Mouse (Mus musculus) embryonic facial prominence, embryonic 15.5 days (tissue): ENCODE results near the gene Rsg1. TPM values are rescaled to one million over a fixed set of nuclear protein-coding genes. Genes with fewer than 3 reads are reported as not detected.

Source experiments
- ATAC-seq: fragments of 200-750 bp; cut with Nextera tagmentation; 2 replicates; pipeline ENCODE4 v1.8.0; 2017; ENCODE audit warnings: low read depth, moderate TSS enrichment; ENCODE audit not compliant: insufficient number of reproducible peaks, low FRiP score, low TSS enrichment
- H3K27ac ChIP-seq: fragments of 300-500 bp; sonication (generic); replicated peaks from 2 replicates; pipeline ENCODE4 v1.5.1; 2015; ENCODE audit warnings: mild to moderate bottlenecking, inconsistent platforms
- H3K27me3 ChIP-seq: fragments of 300-500 bp; sonication (generic); 2 replicates; pipeline ENCODE4 v1.6.1; 2015; ENCODE audit warnings: inconsistent platforms
- H3K36me3 ChIP-seq: fragments of 300-500 bp; sonication (generic); 2 replicates; pipeline ENCODE4 v1.6.1; 2015; ENCODE audit warnings: mild to moderate bottlenecking, inconsistent platforms
- H3K4me1 ChIP-seq: fragments of 300-500 bp; sonication (generic); 2 replicates; pipeline ENCODE4 v1.6.1; 2015; ENCODE audit warnings: inconsistent platforms
- H3K4me2 ChIP-seq: fragments of 300-500 bp; sonication (generic); replicated peaks from 2 replicates; pipeline ENCODE4 v1.6.1; 2015; ENCODE audit warnings: mild to moderate bottlenecking, inconsistent platforms
- H3K4me3 ChIP-seq: fragments of 300-500 bp; sonication (generic); replicated peaks from 2 replicates; pipeline ENCODE4 v1.5.1; 2015; ENCODE audit warnings: mild to moderate bottlenecking, inconsistent platforms
- H3K9ac ChIP-seq: fragments of 300-500 bp; sonication (generic); 2 replicates; pipeline ENCODE4 v1.6.1; 2015; ENCODE audit warnings: inconsistent platforms
- H3K9me3 ChIP-seq: fragments of 300-500 bp; sonication (generic); replicated peaks from 2 replicates; pipeline ENCODE4 v1.6.1; 2016; ENCODE audit warnings: inconsistent platforms
- WGBS: fragments of 180-500 bp; shearing (Covaris S2); methylation state at CpG from one replicate; pipeline ENCODE4 v1.1.7; 2015; 5-methylcytosine and 5-hydroxymethylcytosine counted together
- polyA plus RNA-seq: library from polyadenylated mRNA; unstranded; fragments of >200 nt; fragmentation: Nextera tagmentation; extraction: Ambion mirVana; gene quantifications from 2 replicates; pipeline ENCODE4 v1.2.1, GENCODE M21; 2015

Rsg1 gene
- polyA plus RNA-seq, 1 experiment from 2014 or later, result 8.1 TPM

- 89% methylated on average over 3 of the region's 3 CpGs for WGBS
- H3K27me3 ChIP-seq, result no peaks in the 10 kb centered on the region
- no peak for ATAC-seq
- H3K36me3 ChIP-seq, result no peaks in the 10 kb centered on the region
- H3K9me3 ChIP-seq, result no peaks in the 10 kb centered on the region
- H3K4me3 ChIP-seq, result no peak overlapping the region
- H3K9ac ChIP-seq, result no peak overlapping the region
- no peaks in the 10 kb centered on the region for H3K4me1 ChIP-seq
- no peak overlapping the region for H3K4me2 ChIP-seq
- no peak overlapping the region for H3K27ac ChIP-seq
Measured at GRCm38 (mm10) chr4:141265979-141266637, 52.4 kb downstream of the Rsg1 start.

GRCm38 (mm10) chr4:141267250-141267649 is 53.5 kb downstream of the Rsg1 start:
- ATAC-seq, result no peak
- H3K27ac ChIP-seq, result no peak overlapping the region
- no peak overlapping the region for H3K4me2 ChIP-seq

GRCm38 (mm10) chr4:141267837-141268236 is 54.1 kb downstream of the Rsg1 start:
- H3K4me3 ChIP-seq, result no peak overlapping the region
- no peaks in the 10 kb centered on the region for H3K36me3 ChIP-seq
- no peak overlapping the region for H3K4me2 ChIP-seq
- no peak overlapping the region for H3K27ac ChIP-seq
- ATAC-seq, result no peak
- H3K9ac ChIP-seq, result no peak overlapping the region
- H3K9me3 ChIP-seq, result no peaks in the 10 kb centered on the region
- 38% methylated on average over 9 of the region's 9 CpGs for WGBS
- peaks cover under 1% of the 10 kb centered on the region; the same call in 1 of the 2 replicates for H3K4me1 ChIP-seq
- H3K27me3 ChIP-seq, result no peaks in the 10 kb centered on the region

More at GRCm38 (mm10) chr4:141267250-141267649, 53.5 kb downstream of the Rsg1 start:
- Histone ChIP-seq H3K9me3 (no peaks in the 10 kb centered on the region), H3K4me1 (no peaks in the 10 kb centered on the region), H3K27me3 (no peaks in the 10 kb centered on the region), H3K4me3 (no peak overlapping the region), H3K9ac (no peak overlapping the region), H3K36me3 (no peaks in the 10 kb centered on the region)
- WGBS, result 86% methylated on average over 3 of the region's 3 CpGs

GRCm38 (mm10) chr4:141268350-141268749 is 54.6 kb downstream of the Rsg1 start:
- ATAC-seq, result no peak
- no peaks in the 10 kb centered on the region for H3K9me3 ChIP-seq
- no peak overlapping the region for H3K27ac ChIP-seq
- WGBS, result 78% methylated on average over 4 of the region's 4 CpGs
- H3K27me3 ChIP-seq, result no peaks in the 10 kb centered on the region
- no peak overlapping the region for H3K4me3 ChIP-seq
- no peaks in the 10 kb centered on the region for H3K36me3 ChIP-seq
- no peak overlapping the region for H3K9ac ChIP-seq
- peaks cover 5% of the 10 kb centered on the region for H3K4me1 ChIP-seq
- no peak overlapping the region for H3K4me2 ChIP-seq

GRCm38 (mm10) chr4:141269080-141269479 is 55.3 kb downstream of the Rsg1 start:
- Histone ChIP-seq H3K4me3 (no peak overlapping the region), H3K9me3 (no peaks in the 10 kb centered on the region), H3K9ac (no peak overlapping the region), H3K36me3 (no peaks in the 10 kb centered on the region), H3K4me1 (peaks cover 8% of the 10 kb centered on the region), H3K4me2 (no peak overlapping the region), H3K27me3 (no peaks in the 10 kb centered on the region), H3K27ac (no peak overlapping the region)
- no peak for ATAC-seq
- 77% methylated on average over 6 of the region's 6 CpGs for WGBS

GRCm38 (mm10) chr4:141270201-141270940 is 56.6 kb downstream of the Rsg1 start:
- Histone ChIP-seq H3K27me3 (no peaks in the 10 kb centered on the region), H3K9me3 (no peaks in the 10 kb centered on the region), H3K4me2 (no peak overlapping the region), H3K4me1 (peaks cover 20% of the 10 kb centered on the region), H3K4me3 (no peak overlapping the region), H3K9ac (no peak overlapping the region), H3K27ac (no peak overlapping the region), H3K36me3 (no peaks in the 10 kb centered on the region)
- 61% methylated on average over 15 of the region's 15 CpGs for WGBS
- ATAC-seq, result no peak

- H3K4me3 ChIP-seq, result no peak overlapping the region
- no peaks in the 10 kb centered on the region for H3K27me3 ChIP-seq
- WGBS, result 67% methylated on average over 7 of the region's 7 CpGs
- H3K4me1 ChIP-seq, result peaks cover 20% of the 10 kb centered on the region
- H3K9me3 ChIP-seq, result no peaks in the 10 kb centered on the region
- no peak overlapping the region for H3K27ac ChIP-seq
- no peak for ATAC-seq
- no peaks in the 10 kb centered on the region for H3K36me3 ChIP-seq
- H3K9ac ChIP-seq, result no peak overlapping the region
- H3K4me2 ChIP-seq, result no peak overlapping the region
Measured at GRCm38 (mm10) chr4:141271228-141271627, 57.5 kb downstream of the Rsg1 start.

- no peak for ATAC-seq
- H3K27ac ChIP-seq, result no peak overlapping the region
- H3K36me3 ChIP-seq, result no peaks in the 10 kb centered on the region
- H3K4me1 ChIP-seq, result peaks cover 20% of the 10 kb centered on the region
- no peaks in the 10 kb centered on the region for H3K9me3 ChIP-seq
- H3K27me3 ChIP-seq, result no peaks in the 10 kb centered on the region
- WGBS, result 63% methylated on average over 6 of the region's 6 CpGs
- H3K4me2 ChIP-seq, result no peak overlapping the region
- no peak overlapping the region for H3K4me3 ChIP-seq
- no peak overlapping the region for H3K9ac ChIP-seq
Measured at GRCm38 (mm10) chr4:141271721-141272120, 58.0 kb downstream of the Rsg1 start.

GRCm38 (mm10) chr4:141272878-141273277 is 59.1 kb downstream of the Rsg1 start:
- 9% methylated on average over 14 of the region's 14 CpGs for WGBS
- no peak for ATAC-seq
- Histone ChIP-seq H3K4me3 (peak overlapping the region; percentile 18), H3K9me3 (no peaks in the 10 kb centered on the region), H3K36me3 (no peaks in the 10 kb centered on the region), H3K4me1 (peaks cover 24% of the 10 kb centered on the region), H3K9ac (no peak overlapping the region), H3K27me3 (no peaks in the 10 kb centered on the region), H3K27ac (peak overlapping the region; percentile 48; the same call in 1 of the 2 replicates), H3K4me2 (peak overlapping the region; percentile 46)

GRCm38 (mm10) chr4:141273296-141273695 is 59.5 kb downstream of the Rsg1 start:
- 18% methylated on average over 12 of the region's 12 CpGs for WGBS
- no peak overlapping the region for H3K9ac ChIP-seq
- peak overlapping the region; percentile 60; the same call in 1 of the 2 replicates for H3K27ac ChIP-seq

GRCm38 (mm10) chr4:141274485-141275341 is 61.0 kb downstream of the Rsg1 start:
- 33% methylated on average over 23 of the region's 23 CpGs for WGBS
- ATAC-seq, result no peak
- H3K9ac ChIP-seq, result no peak overlapping the region
- peaks cover 33% of the 10 kb centered on the region for H3K4me1 ChIP-seq
- no peaks in the 10 kb centered on the region for H3K27me3 ChIP-seq
- no peaks in the 10 kb centered on the region for H3K36me3 ChIP-seq
- H3K4me2 ChIP-seq, result peak overlapping the region; percentile 15; the same call in 1 of the 2 replicates
- H3K9me3 ChIP-seq, result no peaks in the 10 kb centered on the region
- H3K27ac ChIP-seq, result peak overlapping the region; percentile 39; the same call in 1 of the 2 replicates
- no peak overlapping the region for H3K4me3 ChIP-seq

More at GRCm38 (mm10) chr4:141273296-141273695, 59.5 kb downstream of the Rsg1 start:
- Histone ChIP-seq H3K27me3 (no peaks in the 10 kb centered on the region), H3K4me3 (peak overlapping the region; percentile 18), H3K36me3 (no peaks in the 10 kb centered on the region), H3K4me1 (peaks cover 28% of the 10 kb centered on the region), H3K4me2 (peak overlapping the region; percentile 46), H3K9me3 (no peaks in the 10 kb centered on the region)
- peak; percentile 84 for ATAC-seq
